Mouse (Mus musculus) adrenal gland, adult 8-10 months (tissue): ENCODE measurements around the gene Rpusd3. TPM values are rescaled to one million over a fixed set of nuclear protein-coding genes. Genes with fewer than 3 reads are reported as not detected.

Experiments
- DNase-seq: peaks from one replicate; pipeline ENCODE4 v3.0.0; 2022
- total RNA-seq, 4 experiments: library from RNA; stranded (reverse); gene quantifications; 2 replicates each; pipeline ENCODE4 v1.2.4; 2022

The Rpusd3 gene
- total RNA-seq, 4 experiments from 2014 or later, result 7.6 to 13.8 (median 11.6) TPM

- no peak for DNase-seq
Measured at GRCm38 (mm10) chr6:113429965-113430364, 10.8 kb upstream of the Rpusd3 start.

GRCm38 (mm10) chr6:113428006-113428405 is 8.9 kb upstream of the Rpusd3 start:
- no peak for DNase-seq

DNA sequence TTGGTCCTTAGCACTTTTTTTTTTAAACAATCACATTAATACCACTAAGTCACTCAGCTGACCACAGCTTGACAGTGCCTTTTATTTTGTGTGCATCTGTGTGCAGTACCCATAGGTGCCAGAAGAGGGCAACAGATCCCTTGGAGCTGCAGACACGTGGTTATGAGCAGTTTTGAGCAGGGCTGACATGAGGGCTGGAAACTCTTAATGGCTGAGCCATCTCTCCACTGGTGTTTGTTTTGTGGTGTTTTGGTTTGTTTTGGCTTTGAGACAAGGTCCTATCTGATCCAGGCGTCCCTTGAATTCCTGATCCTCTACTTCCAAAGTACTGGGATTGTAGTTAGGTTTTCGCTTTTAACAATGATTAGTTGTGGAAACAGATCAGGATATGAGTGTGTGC is 8.3 kb upstream of the Rpusd3 start:
- DNase-seq, result no peak

DNA sequence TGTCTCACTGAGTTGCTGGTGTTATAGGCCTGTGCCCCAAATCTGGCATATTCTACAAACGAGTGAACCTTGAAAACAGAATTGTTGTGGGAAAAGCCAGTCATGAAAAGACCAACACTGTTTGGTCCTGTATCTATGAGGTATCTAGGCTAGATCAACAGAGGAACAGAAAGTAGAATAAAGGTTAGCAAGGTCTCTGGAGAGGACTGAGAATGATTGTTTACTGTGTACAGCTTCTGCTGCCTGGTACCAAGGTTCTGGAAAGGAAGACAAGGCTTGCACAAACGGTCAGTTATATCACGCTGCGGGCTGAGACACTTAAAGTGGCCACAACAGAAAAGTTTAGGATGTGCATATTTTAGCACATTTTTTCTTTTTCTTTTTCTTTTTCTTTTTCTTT is 7.6 kb upstream of the Rpusd3 start:
- no peak for DNase-seq

- no peak for DNase-seq
Measured at GRCm38 (mm10) chr6:113424187-113424586, 5.0 kb upstream of the Rpusd3 start.

GRCm38 (mm10) chr6:113423000-113423399 is 3.9 kb upstream of the Rpusd3 start:
- DNase-seq, result no peak

- DNase-seq, result no peak
Measured at GRCm38 (mm10) chr6:113418441-113419198, 520 bp downstream of the Rpusd3 start.

DNA sequence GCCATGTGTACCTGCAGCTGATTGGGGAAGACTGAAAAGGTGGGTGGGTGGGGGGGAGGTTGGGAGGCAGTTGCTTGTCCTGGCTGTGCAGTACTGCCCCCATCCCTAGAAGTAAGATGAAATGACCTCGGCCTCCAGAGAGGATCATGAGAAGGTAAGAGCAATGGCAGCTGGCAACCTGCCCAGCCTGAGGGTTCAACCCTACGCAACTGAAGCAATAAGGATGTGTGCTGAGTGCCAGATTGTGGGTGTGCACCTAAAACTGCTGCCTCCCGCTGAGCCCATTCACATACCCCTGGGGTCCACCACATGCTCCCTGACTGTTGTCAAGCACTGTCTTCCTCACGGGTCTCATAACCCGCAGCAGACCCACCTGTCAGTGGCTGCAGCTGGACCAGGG is 2.7 kb downstream of the Rpusd3 start:
- no peak for DNase-seq

DNA sequence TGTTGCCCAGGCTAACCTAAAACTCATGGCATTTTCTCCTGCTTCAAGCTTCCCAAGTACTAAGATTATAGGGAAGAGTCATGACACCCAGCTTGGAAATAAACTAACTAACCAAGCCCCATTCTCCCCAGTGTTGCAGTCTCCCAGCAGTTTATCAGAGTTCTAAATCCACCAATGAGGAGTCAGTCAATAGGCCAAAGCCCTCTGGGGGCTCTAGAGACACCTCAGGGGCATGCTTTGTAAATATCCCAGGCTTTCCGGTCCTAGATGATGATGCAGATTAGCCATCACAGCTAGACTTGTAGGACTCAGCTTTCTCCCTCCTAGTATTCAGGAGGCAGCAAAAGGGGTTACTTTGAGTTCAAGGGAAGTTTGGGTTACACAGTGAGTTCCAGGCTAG is 9.1 kb downstream of the Rpusd3 start:
- no peak for DNase-seq

GRCm38 (mm10) chr6:113406683-113407082 is 12.5 kb downstream of the Rpusd3 start:
- no peak for DNase-seq

GRCm38 (mm10) chr6:113405483-113405882 is 13.7 kb downstream of the Rpusd3 start:
- no peak for DNase-seq

- no peak for DNase-seq
Measured at GRCm38 (mm10) chr6:113404649-113405448, 14.3 kb downstream of the Rpusd3 start.

DNA sequence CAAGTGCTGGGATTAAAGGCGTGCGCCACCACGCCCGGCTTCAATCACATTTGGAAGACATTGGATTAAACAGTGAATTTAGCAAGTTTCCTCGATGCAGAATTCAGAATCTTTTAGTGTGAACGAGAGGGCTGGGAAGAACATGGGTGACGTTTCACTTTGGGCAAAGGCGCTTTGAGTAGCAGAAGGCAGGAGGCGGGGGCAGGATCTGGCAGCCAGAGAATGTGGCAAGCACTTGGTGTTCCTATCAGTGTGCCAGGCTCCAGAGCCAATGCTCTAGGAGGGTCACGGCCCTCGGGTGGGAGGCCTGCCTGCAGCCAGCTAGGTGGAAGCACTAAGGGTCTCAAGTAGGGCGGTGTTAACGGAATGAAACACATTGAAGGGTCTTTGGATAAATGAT is 17.0 kb downstream of the Rpusd3 start:
- DNase-seq, result no peak

DNA sequence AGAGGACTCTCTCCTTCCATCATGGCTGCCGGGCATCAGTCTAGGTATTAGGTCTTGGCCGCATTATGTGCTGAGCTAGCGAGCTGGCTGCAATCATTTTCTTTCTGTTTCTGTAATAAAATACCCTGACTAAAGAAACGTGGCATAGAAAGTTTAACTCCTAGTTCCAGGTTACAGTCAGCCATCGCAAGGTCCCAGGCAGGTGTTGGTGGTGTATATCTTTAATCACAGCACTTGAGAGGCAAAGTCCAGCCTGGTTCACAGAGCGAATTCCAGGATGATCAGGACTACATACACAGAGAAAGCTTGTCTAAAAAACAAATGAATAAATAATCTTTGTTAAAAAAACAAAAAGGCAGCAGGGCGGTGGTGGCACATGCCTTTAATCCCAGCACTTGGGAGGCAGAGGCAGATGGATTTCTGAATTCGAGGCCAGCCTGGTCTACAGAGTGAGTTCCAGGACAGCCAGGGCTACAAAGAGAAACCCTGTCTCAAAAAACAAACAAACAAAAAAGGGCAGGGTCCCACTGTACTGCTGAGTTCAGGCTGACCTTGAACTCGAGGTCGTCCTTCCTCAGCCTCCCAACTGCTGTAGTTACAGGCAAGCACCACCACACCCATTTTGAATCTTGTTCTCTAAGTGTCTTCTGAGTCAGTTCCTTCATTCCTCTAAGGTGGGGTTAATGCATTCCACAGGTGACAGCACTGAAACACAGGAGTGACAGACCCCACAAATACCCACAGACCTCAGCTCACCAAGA is 22.7 kb downstream of the Rpusd3 start:
- DNase-seq, result no peak

GRCm38 (mm10) chr6:113395501-113395900 is 23.6 kb downstream of the Rpusd3 start:
- DNase-seq, result no peak

GRCm38 (mm10) chr6:113394811-113395210 is 24.3 kb downstream of the Rpusd3 start:
- no peak for DNase-seq

DNA sequence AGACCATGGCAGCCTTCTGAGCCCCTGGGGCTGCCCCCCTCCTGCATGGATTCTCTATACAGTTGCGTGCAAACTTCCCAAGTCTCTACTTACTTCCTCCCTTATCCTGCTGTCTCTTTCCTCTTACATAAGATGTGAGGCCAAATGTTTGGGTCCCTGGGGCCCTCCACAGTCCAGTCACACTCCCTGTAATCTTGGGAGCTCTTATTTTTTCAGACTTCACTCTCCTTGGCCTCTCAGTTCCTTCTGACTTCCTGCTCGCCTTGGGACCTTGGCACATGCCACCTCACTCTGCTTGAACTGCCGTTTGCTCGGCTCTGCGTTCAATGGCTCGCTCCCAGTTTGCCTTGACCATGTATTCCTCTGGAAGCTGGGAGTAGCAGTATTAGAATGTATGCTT is 25.2 kb downstream of the Rpusd3 start:
- no peak for DNase-seq

- DNase-seq, result peak; percentile 34
Measured at GRCm38 (mm10) chr6:113392387-113393071, 26.6 kb downstream of the Rpusd3 start.

GRCm38 (mm10) chr6:113392015-113392386 is 27.1 kb downstream of the Rpusd3 start:
- no peak for DNase-seq

DNA sequence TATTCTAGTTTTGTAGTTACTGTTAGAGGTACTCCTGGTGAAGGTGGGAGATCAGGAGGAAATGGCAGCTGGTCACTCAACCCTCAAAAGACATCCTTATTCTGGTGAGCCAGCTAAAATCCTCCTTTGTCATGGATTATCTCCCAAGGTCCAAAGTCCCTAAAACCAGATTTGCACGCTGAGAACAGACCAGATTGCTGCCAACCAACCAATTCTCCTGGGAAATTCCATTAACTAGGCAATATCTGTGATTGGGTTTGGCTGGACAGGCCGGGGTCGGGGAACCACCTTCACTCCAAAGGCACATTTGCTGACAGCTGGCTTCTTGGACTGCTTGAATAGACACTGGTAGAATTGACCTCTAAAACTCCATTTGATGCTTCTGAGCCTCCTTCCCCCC is 28.4 kb downstream of the Rpusd3 start:
- no peak for DNase-seq

GRCm38 (mm10) chr6:113388960-113389359 is 30.2 kb downstream of the Rpusd3 start, which contains the start of gene Ttll3:
Ttll3 (plus strand) TSS chr6:113389260.
- no peak for DNase-seq

GRCm38 (mm10) chr6:113386025-113386424 is 33.1 kb downstream of the Rpusd3 start:
- no peak for DNase-seq
